Mouse (Mus musculus): Measurements from ENCODE around the gene Rnf6. TPM values are rescaled to one million over a fixed set of nuclear protein-coding genes. Genes with fewer than 3 reads are reported as not detected.
A peak's percentile ranks its signal among the peaks of the same experiment; 100 is the strongest.

Rnf6 gene
- 10 to 100 TPM; 60.8 to 64.6 TPM for total RNA-seq (2021)

DNA sequence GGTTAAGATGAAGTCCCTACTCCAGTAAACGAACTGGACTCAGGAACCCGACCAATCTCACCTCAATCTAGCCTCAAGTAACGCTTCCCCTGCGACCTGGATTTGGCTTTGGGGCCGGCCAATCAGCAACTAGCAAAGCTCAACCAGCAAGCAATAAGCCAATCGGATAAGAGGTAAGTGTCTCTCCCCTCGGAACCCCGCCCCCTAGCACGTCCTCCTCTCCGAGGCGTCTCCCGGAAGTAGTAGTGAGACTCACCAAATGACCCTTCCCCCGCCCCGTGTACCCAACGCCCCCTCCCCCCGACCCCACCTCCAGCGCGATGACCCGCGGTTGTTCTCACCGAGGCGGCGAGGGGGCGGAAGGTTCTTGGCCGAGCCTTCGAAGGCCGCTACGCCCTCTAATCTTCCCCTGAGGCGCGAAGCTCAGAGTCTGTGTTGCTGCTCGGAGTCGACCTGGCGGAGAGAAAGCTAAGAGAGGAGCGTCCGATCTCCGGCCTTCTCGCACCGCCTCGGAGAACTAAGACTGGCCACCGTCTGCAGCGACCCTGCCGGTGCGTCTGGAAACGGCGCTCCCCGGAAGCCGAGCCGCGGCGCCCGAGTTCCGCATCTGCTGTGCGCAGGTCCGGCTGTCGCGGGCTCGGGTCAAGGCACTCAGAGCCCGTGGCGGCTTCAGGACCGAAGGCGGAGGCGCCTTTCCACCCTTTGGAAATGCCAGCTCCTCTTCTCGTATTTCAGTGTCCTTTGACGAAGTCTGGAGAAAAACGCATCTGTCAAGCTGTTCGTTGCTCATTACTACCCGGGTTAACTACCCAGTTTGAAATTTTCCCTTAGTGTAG is at the start of gene Rnf6:
Gene Rnf6, minus strand, starts transcription at position 677 of the 836 bp plus-strand sequence.
- peak; percentile 78 to 85 for DNase-seq (ENCODE audit: extremely low spot score in 1 of 2, low spot score in 1 of 2)

DNA sequence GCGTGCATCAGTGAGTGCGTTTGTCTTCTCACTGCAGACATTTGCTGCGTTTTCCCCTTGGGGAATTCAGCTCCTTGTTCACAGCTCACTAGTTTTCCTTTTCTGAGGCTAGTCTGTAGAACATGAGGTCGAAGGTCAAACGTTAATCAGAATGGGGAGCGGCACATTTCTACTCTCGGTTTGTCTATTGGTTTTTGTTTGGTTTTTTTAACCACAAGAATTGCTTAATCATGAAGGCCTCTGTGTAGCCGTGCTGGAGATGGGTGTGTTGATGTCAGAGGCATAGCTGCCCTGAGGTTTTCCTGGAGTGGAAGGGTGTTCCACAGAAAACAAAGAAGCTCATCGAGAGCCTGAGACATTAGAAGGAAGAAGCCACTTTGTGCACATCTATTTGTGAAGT is 49.2 kb upstream of the Rnf6 start:
- no peak for DNase-seq (ENCODE audit: extremely low spot score in 1 of 2, low spot score in 1 of 2)

DNA sequence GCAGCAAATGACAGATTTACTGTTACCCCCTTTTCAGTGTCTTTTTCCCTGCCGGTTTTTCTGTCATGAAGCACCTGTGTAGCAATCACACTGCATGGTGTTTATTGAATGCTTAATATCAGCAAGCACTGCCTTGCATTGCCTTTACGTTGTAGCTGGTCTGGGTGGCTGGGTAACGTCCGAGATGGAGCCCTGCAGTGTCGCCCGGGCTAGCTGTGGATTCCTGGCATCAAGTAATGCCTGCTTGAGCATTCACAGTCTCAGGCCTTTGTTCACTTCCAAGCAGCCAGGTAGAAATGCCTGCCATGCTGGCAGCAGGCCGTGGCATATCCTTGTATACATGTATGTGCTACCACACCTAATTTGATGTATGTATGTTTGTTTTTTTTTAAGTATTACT is 46.4 kb upstream of the Rnf6 start:
- DNase-seq (ENCODE audit: extremely low spot score in 1 of 2, low spot score in 1 of 2) = no peak

DNA sequence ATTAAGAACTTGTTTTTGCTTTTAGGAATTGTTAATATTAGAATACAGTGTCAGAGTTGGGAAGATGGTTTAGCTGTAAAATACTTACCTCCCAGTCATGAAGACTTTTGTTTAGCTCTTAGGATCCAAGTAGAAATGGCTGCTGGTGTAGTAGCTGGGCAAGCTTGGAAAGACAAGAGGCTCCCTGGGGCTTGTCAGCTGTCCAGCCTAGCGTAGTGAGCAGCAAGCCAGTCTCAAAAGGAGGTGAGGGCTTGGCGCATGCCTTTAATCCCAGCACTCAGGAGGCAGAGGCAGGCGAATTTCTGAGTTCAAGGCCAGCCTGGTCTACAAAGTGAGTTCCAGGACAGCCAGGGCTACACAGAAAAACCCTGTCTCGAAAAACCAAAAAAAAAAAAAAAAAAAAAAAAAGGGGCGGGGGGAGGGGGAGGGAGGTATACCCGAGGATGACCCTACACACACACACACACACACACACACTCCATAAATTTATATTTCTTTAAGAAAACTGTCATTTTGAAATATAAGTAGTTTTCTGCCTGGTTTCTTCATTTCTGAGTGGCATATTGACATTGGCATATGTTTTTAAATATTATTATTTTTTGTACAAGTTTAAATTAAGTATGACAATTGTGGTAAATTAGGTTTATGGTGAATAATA is 44.7 kb upstream of the Rnf6 start:
- no peak for DNase-seq (ENCODE audit: extremely low spot score in 1 of 2, low spot score in 1 of 2)

DNA sequence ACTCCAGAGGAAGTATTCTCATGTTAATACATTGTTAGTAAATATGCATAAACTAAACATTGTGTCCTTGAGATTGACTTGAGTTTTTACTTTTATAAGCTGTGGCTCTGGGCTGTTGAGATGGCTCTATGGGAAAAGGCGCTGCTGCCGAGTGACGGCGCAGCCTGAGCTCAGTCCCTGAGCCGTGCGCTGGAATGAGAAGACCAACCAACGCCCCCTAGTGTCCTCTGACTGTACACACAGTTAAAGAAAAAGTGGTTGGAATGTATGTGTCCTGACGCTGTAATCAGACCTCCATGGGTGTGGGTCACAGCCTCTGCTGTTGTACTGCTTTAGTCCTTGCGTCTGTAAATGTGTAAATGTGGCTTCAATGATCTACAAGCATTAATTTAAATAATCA is 38.6 kb upstream of the Rnf6 start:
- DNase-seq (ENCODE audit: extremely low spot score in 1 of 2, low spot score in 1 of 2) = no peak

DNA sequence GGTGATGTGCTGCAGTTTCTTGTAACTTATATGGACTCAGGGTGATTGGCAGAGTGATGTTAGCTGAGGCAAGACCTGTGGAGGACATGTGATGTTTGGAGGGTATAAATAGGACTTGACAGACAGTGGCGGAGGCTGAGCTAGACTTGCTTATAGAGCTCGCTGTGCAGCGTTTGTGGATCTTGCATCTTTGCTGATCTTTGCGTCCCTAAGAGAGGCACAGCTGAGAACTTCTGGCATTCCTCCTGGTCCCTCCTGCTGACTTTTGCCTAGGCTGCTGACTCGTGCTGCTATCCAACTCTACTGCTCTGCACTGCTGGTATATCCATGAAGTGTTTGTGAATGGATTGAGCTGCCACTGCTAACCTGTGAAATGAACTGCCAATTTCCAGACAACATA is 32.3 kb upstream of the Rnf6 start:
- DNase-seq (ENCODE audit: extremely low spot score in 1 of 2, low spot score in 1 of 2) = no peak

DNA sequence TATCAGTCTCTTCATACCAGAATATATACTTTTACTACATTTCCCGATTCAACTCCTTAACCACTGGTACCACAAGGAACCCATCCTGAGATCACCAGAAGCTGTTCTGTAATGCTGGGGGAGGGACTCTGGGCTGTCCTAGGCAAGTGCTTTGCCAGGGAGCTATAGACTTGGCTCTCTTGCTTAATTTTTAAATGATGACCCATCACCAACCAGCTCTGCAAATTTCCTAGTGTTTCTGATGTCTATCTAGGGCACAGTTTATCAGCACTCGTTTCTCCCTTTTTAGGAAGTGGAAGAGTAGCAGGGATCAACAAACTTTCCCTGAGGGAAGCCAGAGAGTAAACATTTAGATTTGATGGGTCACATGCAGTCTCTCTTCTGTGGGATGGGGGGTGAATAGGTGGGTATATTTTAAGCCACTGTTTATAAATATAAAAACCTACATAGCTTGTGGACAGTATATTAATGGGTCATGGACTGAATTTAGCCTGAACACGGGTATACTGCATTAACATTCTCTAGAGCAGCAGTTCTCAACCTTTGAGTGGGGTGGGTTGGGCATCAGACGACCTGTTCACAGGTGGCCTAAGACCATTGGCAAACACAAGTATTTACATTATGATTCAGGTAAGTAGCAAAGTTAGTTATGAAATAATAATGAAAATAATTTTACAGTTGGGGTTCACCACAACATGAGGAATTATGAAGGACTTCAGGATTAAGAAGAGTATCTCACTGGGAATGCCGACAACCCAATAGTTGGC is 30.5 kb upstream of the Rnf6 start:
- DNase-seq (ENCODE audit: extremely low spot score in 1 of 2, low spot score in 1 of 2) = no peak

DNA sequence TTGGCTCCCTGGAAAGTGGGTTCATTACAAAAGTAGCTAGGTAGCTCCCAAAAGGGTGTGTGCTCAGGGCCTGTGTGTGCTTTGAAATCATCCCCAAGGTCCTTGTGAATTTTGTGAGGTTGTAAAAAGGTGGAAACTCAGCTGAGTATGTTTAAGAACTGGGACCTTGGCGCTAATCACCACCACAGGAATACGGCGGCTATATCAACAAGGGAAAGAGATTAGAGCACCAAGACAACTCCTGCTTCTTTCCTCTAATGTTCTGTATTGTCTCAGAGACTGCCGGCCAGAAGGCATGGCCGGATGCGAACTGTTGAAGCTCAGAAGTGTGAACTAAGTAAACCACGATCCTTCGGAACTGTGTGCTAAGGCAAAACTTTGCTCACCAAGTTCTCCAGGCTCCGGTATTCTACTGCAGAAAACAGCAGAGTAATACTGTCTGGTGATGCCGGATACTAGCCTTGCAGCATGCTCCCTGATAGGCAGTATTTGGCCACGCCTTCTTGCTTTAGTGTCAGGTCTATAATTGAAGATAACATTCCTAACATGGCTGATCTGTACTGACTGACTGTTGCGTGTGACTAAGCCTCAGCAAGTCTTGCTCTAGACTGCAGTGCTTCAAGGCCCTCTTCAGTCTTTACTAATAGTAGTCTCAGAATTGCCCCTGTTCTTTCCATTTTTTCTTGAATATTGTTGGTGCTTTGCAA is 29.2 kb upstream of the Rnf6 start:
- no peak for DNase-seq (ENCODE audit: extremely low spot score in 1 of 2, low spot score in 1 of 2)

DNA sequence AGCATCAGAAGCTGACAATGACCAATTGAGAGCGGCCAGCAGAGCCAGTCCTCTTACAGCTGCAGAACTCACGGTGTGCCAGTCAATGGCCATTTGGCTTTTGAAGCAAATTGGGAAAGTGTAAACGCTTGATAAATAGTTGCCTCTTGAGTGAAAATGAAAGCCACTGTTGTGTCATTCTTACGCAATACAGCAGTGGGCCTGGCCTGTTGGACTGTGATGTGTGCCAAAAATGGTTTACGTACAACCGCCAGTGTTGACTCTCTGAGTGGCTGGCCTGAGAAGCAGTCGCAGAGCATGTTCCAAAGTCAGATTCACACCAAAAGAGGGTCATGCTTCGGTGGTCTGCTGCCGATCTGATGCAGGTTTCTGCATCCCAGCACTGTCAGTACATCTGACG is 27.4 kb upstream of the Rnf6 start:
- DNase-seq (ENCODE audit: extremely low spot score in 1 of 2, low spot score in 1 of 2) = no peak

DNA sequence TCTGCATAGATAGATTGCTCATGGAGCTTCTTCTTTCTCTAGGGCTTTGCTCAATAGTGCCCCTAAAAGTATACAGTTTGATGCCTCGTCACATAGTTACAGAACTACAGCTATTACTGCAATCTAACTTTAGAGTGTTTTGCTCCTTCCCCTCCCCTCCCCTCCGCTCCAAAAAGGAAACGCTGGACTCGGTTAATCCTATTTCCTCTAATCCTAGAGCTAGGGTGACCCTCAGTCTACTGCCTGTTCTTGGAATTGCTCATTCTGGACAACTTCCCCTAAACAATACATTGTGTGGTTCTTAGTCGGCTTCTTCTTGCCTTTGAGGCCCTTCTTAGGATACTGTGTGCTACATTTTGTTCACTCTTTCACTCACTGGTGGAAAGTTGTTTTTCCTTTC is 26.4 kb upstream of the Rnf6 start:
- DNase-seq (ENCODE audit: extremely low spot score in 1 of 2, low spot score in 1 of 2) = no peak

DNA sequence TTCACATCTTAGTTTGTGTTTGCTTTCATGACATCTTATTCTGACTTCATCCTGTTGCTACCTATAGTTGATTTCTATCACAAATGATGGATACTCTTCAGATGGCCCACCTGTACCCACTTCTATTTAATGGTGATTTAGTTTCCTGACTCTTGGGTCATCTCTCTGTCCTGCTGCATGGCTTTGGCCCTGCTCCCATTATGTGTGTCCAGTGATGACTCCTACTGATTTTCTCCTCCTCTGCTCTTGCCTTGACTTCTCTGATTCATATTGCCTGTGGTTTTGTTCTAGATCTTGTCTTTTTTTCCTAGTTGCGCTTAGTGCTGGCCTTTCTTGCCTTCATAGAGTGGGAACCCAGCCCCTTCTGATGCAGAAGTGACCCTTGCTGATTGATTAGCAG is 25.0 kb upstream of the Rnf6 start:
- DNase-seq (ENCODE audit: extremely low spot score in 1 of 2, low spot score in 1 of 2) = no peak

DNA sequence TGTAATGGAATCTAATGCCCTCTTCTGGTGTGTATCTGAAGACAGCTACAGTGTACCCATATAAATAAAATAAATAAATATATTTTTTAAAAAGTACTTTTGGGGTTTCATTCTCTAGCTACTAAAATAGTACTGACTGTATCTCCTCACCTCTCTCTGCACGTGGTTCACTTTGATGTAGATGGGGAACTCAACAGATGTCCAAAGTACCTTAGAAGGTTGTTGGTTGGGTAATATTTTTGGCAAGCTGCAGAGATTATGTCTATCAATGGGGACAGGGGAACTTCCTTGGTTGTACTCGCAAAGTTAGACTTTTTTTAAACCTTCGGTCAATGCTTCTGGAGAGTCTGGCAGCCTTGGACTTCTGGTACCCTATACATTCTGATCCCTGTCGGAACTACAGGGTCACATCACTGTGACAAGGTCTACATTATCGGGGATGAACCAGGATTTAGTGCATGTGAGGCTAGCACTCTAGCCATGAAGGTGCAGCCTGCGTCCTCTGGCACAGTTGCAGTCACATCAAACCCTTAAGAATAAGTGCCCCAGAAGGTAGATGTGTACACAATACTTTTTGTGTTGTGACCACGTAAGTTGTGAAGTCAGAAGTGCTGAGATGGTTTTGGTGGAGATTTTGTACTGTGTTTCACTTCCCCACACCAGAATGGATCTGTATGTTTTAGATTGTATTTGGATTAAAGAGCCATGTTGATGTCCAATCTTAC is 24.5 kb upstream of the Rnf6 start:
- DNase-seq (ENCODE audit: extremely low spot score in 1 of 2, low spot score in 1 of 2) = no peak

DNA sequence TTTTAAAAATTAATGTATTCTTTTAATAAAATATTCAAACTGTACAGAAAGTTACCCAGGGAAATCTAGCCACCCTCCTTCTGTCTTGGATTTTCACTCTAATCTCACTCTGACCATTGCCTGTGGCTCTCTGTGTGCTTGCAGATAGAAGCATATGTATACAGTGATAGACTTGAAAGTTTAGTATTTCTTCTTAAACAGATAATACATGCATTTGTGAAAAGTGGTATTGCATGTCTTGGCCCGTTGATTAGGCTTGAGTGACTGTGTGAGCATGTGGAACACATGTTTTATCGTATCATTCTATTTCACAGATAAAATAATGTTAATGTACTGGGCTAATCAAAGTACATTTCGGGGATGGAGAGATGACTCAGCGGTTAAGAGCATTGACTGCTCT is 23.8 kb upstream of the Rnf6 start:
- no peak for DNase-seq (ENCODE audit: extremely low spot score in 1 of 2, low spot score in 1 of 2)

DNA sequence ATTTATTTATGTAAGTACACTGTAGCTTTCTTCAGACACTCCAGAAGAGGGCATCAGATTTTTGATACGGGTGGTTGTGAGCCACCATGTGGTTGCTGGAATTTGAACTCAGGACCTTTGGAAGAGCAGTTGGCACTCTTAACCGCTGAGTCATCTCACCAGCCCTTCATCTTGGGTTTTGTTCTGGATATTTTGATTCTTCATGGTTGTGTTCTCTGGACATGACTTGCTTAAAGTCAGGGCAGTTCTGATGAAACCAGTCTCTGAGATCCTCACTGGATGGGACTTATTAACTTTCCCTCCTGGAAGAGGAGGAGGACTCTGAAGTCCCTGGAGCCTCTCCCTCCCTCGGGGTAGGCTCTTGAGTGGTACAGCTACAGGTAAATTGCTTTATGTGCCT is 19.8 kb upstream of the Rnf6 start:
- no peak for DNase-seq (ENCODE audit: extremely low spot score in 1 of 2, low spot score in 1 of 2)

DNA sequence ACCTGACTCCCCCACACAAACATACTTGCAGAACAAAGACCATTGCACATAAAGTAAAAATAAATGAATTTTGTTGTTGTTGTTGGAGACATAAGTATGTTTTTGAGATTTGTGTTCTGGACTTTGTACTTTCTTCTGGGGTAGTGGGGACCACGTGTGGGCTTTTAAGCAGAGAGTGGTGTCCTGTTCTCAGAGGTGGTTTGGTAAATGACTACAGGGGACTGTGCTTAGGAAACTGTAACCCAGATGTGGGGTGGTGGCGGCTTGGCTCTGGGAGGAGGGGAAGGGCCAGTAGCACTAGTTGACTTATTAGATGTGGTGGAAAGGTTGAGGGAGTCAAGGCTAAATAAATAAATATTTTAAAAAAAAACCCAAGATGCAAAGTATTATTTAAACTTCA is 19.4 kb upstream of the Rnf6 start:
- DNase-seq (ENCODE audit: extremely low spot score in 1 of 2, low spot score in 1 of 2) = no peak

DNA sequence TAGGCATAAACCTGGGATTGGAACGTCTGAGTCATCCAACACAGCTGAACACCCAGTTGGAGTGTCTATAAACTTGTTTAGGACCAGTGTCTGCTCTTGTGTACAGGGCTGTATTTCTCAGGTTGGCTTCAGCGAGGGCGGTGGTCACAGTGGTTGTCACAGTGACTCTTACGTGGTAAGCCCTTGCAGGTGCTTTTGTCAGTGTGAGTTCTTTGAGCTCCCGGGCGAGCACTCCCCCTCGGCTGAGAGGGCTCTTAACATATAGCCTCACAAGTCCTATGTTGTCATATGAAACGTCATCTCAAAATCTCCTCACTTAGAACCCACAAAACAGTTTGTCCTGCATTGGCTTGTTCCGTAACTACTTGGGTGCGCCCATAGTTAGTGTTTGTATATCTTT is 16.9 kb upstream of the Rnf6 start:
- DNase-seq (ENCODE audit: extremely low spot score in 1 of 2, low spot score in 1 of 2) = no peak

DNA sequence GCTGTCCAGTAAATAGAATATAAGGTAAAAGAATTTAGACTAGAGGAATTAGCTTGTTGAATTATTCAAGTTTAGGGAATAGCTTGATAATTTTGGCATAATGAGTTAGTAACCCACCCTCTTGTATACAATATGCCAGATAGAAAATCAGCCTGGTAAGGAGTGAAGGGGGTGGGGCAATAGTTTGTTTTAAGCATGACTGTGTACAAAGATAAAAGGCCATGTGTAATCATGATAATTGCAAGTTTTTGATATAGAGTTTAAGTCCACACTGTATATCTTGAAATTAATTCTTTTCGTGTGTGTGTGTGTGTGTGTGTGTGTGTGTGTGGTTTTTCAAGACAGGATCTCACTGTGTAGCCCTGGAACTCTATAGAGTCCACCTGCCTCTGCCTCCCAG is 13.0 kb upstream of the Rnf6 start:
- DNase-seq (ENCODE audit: extremely low spot score in 1 of 2, low spot score in 1 of 2) = no peak

DNA sequence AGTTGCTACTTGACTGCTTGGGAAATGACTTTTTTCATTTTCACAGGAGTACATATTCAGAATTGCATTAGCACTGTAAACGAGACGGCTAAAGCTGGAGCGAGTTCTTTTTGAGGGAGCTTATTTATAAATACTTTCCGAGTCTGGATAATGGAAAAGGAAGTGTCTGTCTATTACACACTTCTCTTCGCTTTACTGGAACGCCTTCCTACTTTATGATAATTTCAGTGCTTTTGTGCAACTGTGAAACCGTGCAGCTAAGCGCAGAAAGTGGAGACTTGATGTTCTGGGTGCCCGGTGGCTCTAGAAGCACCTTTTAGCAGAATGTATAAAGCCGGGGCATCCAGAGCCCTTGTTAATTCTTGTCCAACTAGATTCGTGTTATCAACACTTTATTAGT is 11.5 kb upstream of the Rnf6 start:
- no peak for DNase-seq (ENCODE audit: extremely low spot score in 1 of 2, low spot score in 1 of 2)

DNA sequence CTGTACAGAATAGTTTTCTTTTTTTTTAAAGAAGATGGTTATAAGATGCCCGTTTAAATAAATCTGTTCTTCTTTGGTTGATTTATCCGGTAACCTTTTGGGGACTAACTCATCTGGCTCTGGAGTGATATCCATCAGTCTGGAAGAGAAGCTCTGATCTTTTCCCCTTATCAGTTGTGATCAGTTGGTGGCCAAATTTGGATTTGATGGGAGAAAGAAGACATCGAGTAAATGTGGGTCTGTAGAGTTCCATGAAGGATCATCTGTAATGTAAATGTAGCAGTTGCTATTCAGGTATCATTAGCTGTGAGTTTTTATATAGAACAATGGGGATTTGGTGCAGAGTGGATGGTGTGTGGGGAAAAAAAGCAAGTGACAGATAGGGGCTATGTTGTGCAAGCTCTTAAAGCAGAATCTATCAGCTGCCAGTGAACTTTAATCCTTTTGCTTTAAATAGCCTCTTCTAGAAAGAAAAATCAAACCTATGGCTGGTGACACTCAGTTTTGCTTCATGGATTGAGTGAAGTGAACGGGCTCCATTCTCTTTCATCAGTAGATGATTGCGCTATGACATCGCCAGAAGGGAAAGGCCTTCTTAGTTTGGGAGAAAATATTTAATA is 10.8 kb upstream of the Rnf6 start:
- no peak for DNase-seq (ENCODE audit: extremely low spot score in 1 of 2, low spot score in 1 of 2)

DNA sequence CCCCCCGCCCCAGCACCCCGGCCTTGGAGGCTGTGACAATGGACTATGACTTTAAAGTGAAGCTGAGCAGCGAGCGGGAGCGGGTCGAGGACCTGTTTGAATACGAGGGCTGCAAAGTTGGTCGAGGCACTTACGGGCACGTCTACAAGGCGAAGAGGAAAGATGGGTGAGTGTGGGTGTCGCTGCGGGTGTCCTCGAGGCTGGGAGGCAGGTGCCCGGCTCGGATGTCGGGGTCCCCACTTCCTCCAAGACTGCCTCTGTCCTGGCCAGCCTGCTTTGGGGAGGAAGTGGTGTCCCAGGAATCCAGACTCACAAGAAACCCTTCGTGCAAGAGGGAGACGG is 10.3 kb upstream of the Rnf6 start:
- peak in 1 of 2 experiments; percentile 13 for DNase-seq (ENCODE audit: extremely low spot score in 1 of 2, low spot score in 1 of 2)

Data from layer of hippocampus, postnatal 25 days (tissue).